Mouse (Mus musculus) brain, embryonic 14.5 days (tissue): ENCODE measurements around the gene Nhsl1.

ENCODE experiments used
- CTCF ChIP-seq: fragments of 200-500 bp; IDR thresholded peaks from 2 replicates; pipeline ENCODE4 v1.5.1; 2012; ENCODE audit warnings: inconsistent platforms, mild to moderate bottlenecking, moderate library complexity, borderline replicate concordance; ENCODE audit not compliant: insufficient read depth, insufficient read length; ENCODE audit errors: extremely low read depth
- POLR2A ChIP-seq: fragments of 200-500 bp; IDR thresholded peaks from 2 replicates; pipeline ENCODE4 v1.6.1; 2012; ENCODE audit warnings: mild to moderate bottlenecking, inconsistent platforms, borderline replicate concordance; ENCODE audit not compliant: poor library complexity, insufficient read depth, insufficient read length, severe bottlenecking; ENCODE audit errors: extremely low read depth

DNA sequence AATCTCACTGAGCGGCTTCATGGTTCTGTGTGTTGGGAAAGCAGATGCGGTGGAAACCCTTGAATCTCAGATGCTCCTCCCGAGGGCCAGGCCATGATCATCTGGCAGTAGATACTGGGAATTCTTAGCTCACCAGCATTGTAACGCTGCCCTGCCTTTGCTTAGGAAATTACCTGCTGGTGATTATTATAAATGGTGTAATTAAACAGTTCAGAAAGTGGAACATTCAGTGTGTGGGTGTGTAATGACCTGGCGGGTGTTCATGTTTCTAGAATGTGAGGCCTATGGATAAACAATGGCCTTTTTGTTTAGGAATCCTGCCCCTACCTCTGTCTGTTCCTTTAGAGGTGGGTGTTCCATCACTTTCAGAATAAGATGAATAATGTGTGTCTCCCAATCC, 39.7 kb downstream of the Nhsl1 start:
- TF ChIP-seq CTCF (no peak), POLR2A (no peak)
